Mouse (Mus musculus): Measurements from ENCODE around the gene Top2a. TPM values are rescaled to one million over a fixed set of nuclear protein-coding genes. Genes with fewer than 3 reads are reported as not detected.

Gene Top2a
- 19.0 TPM for polyA plus RNA-seq (2014; fragmentation: Illumina TruSeq; extraction: RNeasy Lipid Tissue Mini Kit (QIAGEN cat#74804); ENCODE audit: low read depth, low replicate concordance)

DNA sequence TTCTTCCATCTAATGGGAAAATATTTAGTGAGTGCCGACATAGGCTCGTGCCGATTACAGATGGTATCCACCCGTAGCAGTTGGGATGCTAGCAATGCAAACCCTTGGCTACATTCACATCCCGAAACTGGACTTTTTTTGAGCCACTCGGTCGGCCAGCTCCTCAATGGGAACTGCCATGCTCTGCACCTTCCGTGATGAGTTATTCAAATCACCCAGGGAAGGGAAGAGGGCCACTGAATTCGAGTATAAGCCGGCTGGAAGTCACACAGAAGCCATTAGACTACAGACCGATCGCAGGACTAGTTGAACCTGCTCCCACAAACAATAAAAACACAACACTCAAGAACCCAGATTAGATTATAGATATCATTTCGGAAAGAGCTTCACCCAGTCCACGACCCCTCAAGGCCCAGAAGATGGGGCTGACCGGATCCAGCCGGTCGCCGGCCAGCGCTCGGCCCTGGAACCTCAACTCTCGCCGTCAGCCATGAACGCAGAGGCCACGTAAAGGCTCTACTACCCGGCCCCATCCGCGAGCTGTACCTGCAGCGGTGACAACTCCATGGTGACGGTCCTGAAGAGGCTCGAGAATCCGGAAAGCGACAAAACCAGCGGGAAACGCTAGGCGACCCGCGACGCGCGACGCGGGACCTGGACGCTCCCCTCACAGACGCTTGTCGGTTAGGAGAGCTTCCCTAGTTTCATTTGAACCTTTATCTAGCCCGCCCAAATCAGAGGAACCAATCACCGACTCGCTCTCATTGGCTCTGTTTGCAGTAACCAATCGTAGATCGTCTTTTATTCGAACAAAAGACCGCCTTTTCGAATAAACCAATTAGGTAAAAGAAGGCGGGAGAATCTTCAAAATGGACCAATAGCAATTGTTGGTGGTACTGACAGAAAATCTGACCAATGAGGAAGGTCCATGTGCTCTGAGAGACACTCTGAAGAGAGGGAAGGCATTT lies at the start of gene Top2a:
Gene Top2a, minus strand, starts transcription at position 690 of the 968 bp plus-strand sequence.

DNA sequence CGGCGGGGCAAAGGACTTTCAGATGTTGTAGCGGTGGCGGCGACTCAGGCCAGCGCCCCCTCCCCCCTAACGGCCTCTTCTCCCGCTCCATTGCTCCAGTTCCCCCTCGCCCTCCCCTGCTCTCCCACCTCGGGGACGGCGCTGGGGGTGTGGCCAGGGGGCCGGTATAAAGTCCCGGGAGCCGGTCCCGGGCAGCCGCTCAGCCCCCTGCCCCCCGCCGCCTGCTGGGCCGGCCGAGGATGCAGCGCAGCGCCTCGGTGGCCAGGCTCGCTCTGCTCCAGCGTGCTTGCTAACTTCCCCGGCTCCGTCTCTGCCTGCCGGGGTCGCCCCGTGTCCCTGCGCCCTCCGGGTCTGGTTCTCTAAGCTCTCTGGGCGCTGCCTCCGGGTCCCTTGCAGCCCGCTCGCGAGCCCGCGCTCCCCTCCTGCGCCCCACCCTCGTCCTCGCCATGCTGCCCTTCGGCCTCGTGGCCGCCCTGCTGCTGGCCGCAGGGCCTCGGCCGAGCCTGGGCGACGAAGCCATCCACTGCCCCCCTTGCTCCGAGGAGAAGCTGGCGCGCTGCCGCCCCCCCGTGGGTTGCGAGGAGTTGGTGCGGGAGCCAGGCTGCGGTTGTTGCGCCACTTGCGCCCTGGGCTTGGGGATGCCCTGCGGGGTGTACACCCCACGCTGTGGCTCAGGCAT lies 17.2 kb upstream of the Top2a start, which contains the start of gene Igfbp4:
Gene Igfbp4, plus strand, starts transcription at position 194 of the 679 bp plus-strand sequence.

DNA sequence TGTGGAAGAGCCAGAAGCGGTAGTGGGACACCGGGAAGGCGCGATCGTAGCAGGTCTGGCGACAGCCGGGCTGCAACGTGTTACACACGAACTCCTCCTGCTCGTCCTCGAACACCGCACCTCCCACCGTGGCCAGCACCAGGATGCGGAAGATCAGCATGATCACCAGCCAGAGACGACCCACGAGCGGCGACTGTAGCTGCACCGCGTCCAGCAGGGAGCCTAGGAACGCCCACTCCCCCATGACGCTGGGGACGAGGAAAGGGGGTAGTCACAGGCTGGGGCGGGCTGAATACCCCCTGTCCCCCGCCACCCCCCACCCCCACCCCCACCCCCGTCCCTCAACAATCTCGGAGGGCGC lies 41.2 kb downstream of the Top2a start, which contains the start of gene Gjd3:
Gene Gjd3, minus strand, starts transcription at position 244 of the 361 bp plus-strand sequence.

Other genes starting within 250 kb of the Top2a start
- 8.7 TPM for gene Nr1d1, start 248.9 kb downstream of the Top2a start, polyA plus RNA-seq (2014; fragmentation: Illumina TruSeq; extraction: RNeasy Lipid Tissue Mini Kit (QIAGEN cat#74804); ENCODE audit: low read depth, low replicate concordance)
- gene Msl1, start 228.7 kb downstream of the Top2a start, polyA plus RNA-seq (2014; fragmentation: Illumina TruSeq; extraction: RNeasy Lipid Tissue Mini Kit (QIAGEN cat#74804); ENCODE audit: low read depth, low replicate concordance), result 93.3 TPM
- gene Casc3, start 219.3 kb downstream of the Top2a start, polyA plus RNA-seq (2014; fragmentation: Illumina TruSeq; extraction: RNeasy Lipid Tissue Mini Kit (QIAGEN cat#74804); ENCODE audit: low read depth, low replicate concordance), result 20.9 TPM
- 0.23 TPM for gene Rapgefl1, start 187.4 kb downstream of the Top2a start, polyA plus RNA-seq (2014; fragmentation: Illumina TruSeq; extraction: RNeasy Lipid Tissue Mini Kit (QIAGEN cat#74804); ENCODE audit: low read depth, low replicate concordance)
- 9.9 TPM for gene Wipf2, start 160.6 kb downstream of the Top2a start, polyA plus RNA-seq (2014; fragmentation: Illumina TruSeq; extraction: RNeasy Lipid Tissue Mini Kit (QIAGEN cat#74804); ENCODE audit: low read depth, low replicate concordance)
- gene Cdc6, start 116.4 kb downstream of the Top2a start, polyA plus RNA-seq (2014; fragmentation: Illumina TruSeq; extraction: RNeasy Lipid Tissue Mini Kit (QIAGEN cat#74804); ENCODE audit: low read depth, low replicate concordance), result 0.58 TPM
- 1.1 TPM for gene Rara, start 96.4 kb downstream of the Top2a start, polyA plus RNA-seq (2014; fragmentation: Illumina TruSeq; extraction: RNeasy Lipid Tissue Mini Kit (QIAGEN cat#74804); ENCODE audit: low read depth, low replicate concordance)
- gene Gjd3, start 41.2 kb downstream of the Top2a start, polyA plus RNA-seq (2014; fragmentation: Illumina TruSeq; extraction: RNeasy Lipid Tissue Mini Kit (QIAGEN cat#74804); ENCODE audit: low read depth, low replicate concordance), result not detected
- 23.3 TPM for gene Igfbp4, start 17.1 kb upstream of the Top2a start, polyA plus RNA-seq (2014; fragmentation: Illumina TruSeq; extraction: RNeasy Lipid Tissue Mini Kit (QIAGEN cat#74804); ENCODE audit: low read depth, low replicate concordance)
- gene Tns4, start 65.1 kb upstream of the Top2a start, polyA plus RNA-seq (2014; fragmentation: Illumina TruSeq; extraction: RNeasy Lipid Tissue Mini Kit (QIAGEN cat#74804); ENCODE audit: low read depth, low replicate concordance), result 0.12 TPM
- gene Ccr7, start 130.9 kb upstream of the Top2a start, polyA plus RNA-seq (2014; fragmentation: Illumina TruSeq; extraction: RNeasy Lipid Tissue Mini Kit (QIAGEN cat#74804); ENCODE audit: low read depth, low replicate concordance), result not detected
- gene Smarce1, start 206.8 kb upstream of the Top2a start, polyA plus RNA-seq (2014; fragmentation: Illumina TruSeq; extraction: RNeasy Lipid Tissue Mini Kit (QIAGEN cat#74804); ENCODE audit: low read depth, low replicate concordance), result 138 TPM
- 6.1 TPM for gene Krt222, start 219.9 kb upstream of the Top2a start, polyA plus RNA-seq (2014; fragmentation: Illumina TruSeq; extraction: RNeasy Lipid Tissue Mini Kit (QIAGEN cat#74804); ENCODE audit: low read depth, low replicate concordance)

Data from adrenal gland, adult 10 weeks (tissue).